Mouse (Mus musculus): ENCODE data around the gene Aak1.

Gene Aak1

GRCm38 (mm10) chr6:86959006-86959405 is 109.7 kb downstream of the Aak1 start:
- no peak for DNase-seq (ENCODE audit: inconsistent ontology term)

DNA sequence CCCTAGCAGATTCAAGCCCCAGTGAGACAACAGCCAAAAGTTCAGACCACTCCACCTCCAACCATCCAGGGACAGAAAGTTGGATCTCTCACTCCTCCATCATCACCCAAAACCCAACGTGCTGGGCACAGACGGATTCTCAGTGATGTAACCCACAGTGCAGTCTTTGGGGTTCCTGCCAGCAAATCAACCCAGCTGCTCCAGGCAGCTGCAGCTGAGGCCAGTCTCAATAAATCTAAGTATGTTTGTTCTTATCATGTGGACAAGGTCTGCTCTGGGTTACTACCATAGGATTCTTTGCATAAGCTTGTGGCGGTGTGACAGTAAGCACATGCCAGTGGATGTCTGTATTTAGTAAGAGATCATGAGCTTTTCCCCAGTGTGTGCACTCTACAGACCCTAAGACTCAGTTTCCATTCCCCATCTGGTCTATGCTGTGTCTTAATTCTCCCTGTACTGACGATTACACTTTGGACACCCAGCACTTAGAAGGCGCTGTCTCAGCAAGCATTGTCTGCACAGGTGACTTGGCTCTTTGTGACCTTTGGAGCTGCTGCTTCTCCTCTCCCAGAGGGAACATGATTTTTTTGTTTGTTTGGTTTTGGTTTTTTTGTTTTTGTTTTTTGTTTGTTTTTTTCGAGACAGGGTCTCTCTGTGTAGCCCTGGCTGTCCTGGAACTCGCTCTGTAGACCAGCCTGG is 114.8 kb downstream of the Aak1 start:
- DNase-seq (ENCODE audit: inconsistent ontology term) = no peak

GRCm38 (mm10) chr6:86967166-86967565 is 117.8 kb downstream of the Aak1 start:
- DNase-seq (ENCODE audit: inconsistent ontology term) = no peak

GRCm38 (mm10) chr6:86973956-86974355 is 124.6 kb downstream of the Aak1 start:
- DNase-seq (ENCODE audit: inconsistent ontology term) = peak; percentile 22

DNA sequence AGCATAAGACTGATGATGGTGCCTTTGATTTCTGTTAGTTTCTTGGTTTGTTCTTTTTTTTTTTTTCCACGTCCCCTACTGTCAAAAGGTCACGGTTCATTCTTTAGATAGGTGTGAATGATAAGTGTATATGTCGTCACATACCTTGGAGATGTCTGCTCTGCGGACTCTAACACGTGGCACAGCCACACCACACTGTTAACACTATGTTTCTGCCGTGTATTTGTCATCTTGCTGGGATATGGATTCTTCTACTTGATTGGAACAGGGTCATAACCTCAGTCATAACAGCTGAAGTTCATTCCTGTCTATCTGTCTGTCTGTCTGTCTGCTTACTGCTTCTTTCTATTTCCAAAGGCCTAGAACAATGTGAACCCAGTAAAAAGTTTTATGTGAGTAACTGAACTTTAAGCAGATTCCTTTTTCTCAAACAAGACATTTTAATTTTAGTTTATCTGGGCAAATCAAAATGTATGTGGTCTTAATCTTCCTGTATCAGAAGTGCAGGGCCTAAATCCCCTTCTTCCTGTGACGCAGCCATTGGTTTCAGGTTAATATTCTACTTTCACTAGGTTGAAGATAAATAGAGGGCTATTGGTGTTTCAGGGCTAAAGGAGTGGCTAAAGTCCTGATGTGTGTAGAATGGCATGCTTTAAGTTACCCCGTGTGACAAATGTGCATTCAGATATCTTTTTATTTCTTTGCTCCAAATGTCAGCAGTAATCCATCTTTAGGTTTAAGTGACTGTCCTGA is 129.0 kb downstream of the Aak1 start:
- no peak for DNase-seq (ENCODE audit: inconsistent ontology term)

DNA sequence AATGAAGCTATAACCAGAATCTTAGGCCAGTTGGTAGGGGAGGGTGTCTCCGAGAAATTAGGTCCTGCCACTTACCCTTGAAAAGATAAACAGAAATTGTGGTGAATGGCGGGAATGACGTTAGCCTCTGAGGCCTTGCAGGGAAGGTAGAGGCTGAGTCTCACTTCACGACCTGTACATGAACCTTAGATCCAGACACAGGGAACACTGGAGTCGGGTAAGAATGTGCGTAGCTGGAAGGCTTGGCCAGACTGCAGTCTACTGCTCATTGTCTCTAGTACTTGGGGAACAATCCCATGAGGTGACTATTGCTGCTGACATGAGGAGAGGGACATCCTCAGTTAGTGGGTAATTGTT is 129.6 kb downstream of the Aak1 start:
- no peak for DNase-seq (ENCODE audit: inconsistent ontology term)

- no peak for DNase-seq (ENCODE audit: inconsistent ontology term)
These were observed 131.9 kb downstream of the Aak1 start for GRCm38 (mm10) chr6:86981206-86981605.

DNA sequence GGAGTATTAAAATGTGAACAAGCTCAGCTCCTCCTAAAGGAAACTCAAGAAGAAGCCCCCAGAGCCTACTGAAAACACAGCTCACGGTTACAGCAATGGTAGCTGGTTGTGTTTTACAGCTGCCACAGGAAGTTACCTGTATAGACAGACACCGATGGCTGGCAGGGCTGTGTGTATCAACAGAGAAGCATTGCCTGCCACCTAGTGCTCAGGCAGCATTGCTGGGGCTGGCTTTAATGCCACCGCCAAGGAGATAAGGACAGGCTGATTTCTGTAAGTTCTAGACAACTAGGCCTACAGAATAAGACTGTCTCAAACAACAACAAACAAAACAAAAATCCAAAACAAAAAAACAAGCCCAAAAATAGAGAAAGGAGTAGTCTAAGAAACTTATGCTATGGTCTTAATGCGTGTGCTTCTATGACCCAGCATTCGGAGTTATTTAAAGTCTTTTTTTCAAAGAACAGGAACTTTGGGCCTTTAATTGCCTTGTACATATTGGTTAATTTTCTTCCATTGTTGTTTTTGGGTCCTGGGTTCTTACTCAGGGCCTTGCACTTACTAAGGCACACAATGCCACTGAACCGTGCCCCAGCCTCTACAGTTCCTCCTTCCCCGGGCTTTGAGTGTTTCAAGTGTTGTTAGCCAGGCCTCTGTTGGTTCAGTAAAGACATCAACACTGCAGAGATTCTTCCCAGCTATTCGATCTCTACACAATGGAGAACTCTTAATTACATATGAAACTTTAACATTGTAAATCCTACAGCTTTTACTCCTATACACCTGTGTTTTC is 136.2 kb downstream of the Aak1 start:
- DNase-seq (ENCODE audit: inconsistent ontology term) = no peak

DNA sequence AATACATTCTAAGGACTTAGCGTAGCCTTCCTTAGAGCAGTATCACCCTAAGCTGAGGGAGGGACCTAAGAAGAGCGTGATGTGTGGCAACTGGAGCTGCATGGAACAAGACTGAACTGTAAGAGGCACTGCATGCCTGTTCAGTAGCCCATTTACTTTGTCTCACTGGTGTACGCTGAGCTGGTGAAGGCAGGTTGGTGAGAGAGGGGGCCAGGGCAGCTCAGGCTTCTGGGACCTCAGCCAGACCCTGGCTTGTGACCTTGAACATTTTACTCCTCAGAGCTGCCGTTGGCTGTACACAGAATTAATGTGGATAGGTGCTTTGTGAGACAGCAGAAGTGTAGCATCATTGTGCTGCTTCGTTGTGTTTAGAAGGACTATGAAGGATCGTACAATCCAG is 140.3 kb downstream of the Aak1 start:
- no peak for DNase-seq (ENCODE audit: inconsistent ontology term)

GRCm38 (mm10) chr6:86991041-86991440 is 141.7 kb downstream of the Aak1 start:
- no peak for DNase-seq (ENCODE audit: inconsistent ontology term)

GRCm38 (mm10) chr6:86992349-86992748 is 143.0 kb downstream of the Aak1 start:
- peak; percentile 26 for DNase-seq (ENCODE audit: inconsistent ontology term)

- DNase-seq (ENCODE audit: inconsistent ontology term) = no peak
These were observed 144.9 kb downstream of the Aak1 start for GRCm38 (mm10) chr6:86994254-86994653.

DNA sequence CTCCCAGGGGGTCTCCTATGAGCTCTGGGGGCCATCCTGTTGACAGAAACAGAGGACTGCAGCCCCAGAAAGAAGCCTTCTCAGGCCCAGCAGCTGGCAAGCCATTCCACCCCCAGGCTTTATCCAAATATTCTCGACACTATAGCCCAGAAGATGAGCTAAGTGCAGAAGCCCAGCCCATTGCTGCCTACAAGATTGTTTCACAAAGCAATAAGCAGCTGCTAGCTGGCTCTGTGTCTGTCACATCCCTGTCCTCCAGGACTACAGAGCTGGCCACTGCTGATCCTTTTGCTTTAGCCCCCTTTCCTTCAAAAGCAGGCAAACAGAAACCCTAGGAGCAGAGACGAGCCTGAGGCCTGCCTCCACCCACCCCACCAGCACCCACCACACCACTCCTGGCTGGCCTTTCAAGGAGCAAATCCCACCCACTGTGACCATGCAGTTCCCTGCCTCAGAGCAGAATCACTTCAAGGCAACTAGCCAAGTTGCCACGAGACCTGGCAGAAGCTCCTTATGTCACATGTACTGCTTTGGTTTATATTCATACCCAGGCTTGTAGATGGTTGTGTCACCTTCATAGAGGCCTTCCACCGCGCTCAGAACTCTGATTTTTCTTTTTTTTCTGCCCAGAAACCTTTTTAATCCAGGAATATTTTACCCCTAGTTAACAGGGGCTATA is 147.5 kb downstream of the Aak1 start:
- DNase-seq (ENCODE audit: inconsistent ontology term) = no peak

GRCm38 (mm10) chr6:86997360-86997759 is 148.0 kb downstream of the Aak1 start:
- DNase-seq (ENCODE audit: inconsistent ontology term) = no peak

GRCm38 (mm10) chr6:87001995-87002394 is 152.7 kb downstream of the Aak1 start:
- no peak for DNase-seq (ENCODE audit: inconsistent ontology term)

GRCm38 (mm10) chr6:87002521-87003055 is 153.3 kb downstream of the Aak1 start:
- DNase-seq (ENCODE audit: inconsistent ontology term) = peak; percentile 87

DNA sequence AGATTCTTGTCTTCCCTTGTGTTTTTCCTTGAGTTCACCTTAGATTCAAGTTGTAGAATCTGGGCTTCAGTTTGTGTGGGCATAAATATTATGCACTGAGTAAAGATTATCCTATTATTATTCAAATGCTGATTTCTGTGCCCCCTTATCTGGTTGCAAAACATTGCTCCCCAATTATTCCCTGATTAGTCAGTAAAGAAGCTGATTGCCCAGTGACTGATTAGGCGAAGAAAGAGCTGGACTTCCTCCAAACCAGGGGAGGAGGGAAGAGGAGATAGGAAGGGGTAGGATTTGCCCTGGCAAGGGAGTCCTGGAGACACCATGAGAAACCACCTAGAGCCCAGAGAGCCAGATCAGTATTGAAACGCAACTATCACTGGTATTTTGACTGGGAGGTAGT is 154.8 kb downstream of the Aak1 start:
- DNase-seq (ENCODE audit: inconsistent ontology term) = no peak

DNA sequence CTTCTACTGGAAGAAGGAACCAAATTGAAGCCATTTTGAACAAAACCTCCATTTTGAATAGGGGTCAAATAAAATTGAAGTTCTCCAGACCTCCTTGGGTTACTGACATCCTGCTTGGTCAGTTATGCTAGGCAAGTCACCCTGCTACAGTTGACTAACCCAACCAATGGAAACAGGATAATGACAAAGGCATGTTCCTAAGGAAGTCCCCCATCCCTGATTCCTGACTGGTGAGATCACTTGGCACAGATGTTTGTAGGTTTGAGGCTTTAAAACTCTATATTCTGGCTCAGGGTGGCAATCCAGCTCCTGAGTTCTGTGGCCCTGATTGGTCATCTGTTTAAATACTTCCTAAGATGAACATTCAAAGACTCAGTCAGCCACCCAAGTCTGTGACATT is 156.3 kb downstream of the Aak1 start:
- DNase-seq (ENCODE audit: inconsistent ontology term) = peak; percentile 80

DNA sequence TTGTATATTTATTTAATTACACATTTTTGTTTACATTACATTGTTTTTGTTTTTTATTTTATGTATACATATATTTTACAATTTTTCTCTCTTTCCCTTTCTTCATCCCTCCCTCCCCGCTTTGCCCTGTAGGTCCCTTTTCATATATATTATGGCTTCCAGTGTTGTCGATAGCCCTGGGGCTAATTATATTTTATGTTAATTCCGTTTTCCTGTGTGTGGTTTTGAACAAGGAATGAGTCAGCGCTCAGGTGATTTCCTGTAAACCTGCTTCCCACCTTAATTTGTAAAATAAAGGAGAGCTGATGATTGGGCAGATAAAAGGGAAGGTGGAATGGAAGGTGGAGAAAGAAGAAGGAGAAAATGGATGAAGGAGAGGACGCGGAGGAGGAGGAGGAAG is 159.6 kb downstream of the Aak1 start, which contains the start of gene Nfu1:
TSS of gene Nfu1 (plus strand) at position 350 of the 400 bp plus-strand sequence.
- DNase-seq (ENCODE audit: inconsistent ontology term) = no peak

DNA sequence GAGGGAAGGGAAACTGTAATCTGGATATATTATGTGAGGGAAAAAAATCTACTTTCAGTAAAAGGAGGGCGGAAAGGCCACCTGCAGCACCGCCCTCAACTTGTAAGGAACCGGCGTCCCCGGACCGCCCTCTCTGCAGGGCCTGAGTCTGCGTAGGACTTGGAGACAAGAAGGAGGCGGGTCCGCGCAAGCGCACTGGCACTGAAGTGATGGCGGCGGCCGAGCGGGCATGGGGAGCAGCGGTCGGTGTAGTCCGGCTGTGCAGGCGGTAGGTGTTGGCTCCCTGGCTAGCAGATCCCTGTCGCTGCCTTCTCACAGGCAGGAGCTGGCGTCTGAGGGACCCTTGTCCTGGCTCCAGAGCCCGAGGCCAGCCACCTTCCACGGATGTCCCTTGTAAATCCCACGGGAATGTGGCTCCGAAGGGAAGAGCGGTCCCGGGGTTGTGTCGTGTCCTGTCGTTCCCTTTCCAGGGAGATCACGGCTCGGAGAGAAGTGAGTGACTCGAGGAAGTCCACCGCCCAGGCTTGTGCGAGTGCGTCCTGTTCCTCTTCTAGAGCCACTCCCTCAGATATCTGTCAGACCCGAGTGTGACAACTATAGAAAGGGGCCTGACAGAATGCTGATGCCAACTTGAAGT is 160.5 kb downstream of the Aak1 start:
- peak; percentile 94 for DNase-seq (ENCODE audit: inconsistent ontology term)

DNA sequence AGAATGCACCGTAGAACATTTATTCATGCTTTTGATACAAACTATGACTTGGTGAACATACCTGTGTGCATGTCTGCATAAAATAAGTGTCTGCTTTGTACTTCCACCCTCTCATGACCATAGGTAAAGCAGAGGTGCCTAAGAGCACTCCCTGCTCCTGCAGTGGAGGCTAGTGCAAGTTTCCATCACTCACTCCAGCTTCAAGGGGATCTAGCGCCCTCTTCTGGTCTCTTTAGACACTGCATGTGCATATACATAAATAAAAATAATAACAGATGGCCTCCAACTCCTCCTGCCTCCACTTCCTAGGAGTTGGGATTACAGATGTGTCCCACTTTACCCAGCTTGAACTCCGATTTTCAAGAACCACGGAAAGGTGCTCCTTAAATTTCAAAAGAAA is 167.6 kb downstream of the Aak1 start:
- no peak for DNase-seq (ENCODE audit: inconsistent ontology term)

Measured in Muller cell, postnatal 12 days (primary cell).